Mouse (Mus musculus) right cerebral cortex, postnatal 25 days (tissue): Measurements from ENCODE around the gene Smg6.

Experiments used
- DNase-seq: peaks from one replicate; pipeline ENCODE4 v3.0.0; 2022

The Smg6 gene

DNA sequence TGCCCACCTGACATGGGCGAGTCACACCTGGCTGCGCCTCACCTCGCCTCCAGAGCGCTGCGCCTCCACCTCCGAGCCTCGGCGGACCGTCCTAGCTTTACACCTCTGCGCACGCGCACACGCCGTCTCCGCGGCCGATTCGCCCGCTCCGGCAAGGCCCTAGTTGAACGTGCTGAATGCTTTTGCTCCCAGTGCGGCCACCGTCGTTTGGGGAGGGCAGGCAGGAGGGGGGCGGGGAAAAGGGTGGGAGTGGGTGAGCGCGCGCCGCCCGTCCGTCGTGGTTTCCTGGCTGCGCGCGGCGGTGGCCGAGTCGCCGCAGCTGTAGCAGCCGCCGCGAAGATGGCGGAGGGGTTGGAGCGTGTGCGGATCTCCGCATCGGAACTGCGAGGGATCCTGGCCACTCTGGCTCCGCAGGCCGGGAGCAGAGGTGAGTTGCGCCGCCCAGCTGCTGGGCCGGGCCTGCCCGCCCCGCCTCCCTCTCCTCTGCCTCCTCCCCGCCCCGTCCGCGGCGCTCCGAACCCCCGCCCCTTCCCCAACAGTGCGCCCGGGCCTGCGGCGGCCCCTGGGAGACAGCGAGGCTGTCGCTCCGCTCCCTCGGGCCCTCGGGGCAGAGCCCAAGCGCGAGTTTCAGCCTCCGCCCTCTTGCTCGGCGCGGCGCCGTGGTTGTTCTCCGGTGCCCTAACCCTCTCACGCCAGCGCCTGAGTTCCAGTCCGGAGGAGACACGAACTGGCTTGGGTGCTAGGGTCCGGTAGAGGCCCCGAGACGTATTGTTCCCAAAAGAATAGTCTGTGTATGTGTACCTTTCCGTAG is at the start of gene Smg6, which contains the start of gene Srr:
Gene Smg6 (plus strand): TSS at position 247 of the 811 bp plus-strand sequence.
Gene Srr (minus strand): TSS at position 372 of the 811 bp plus-strand sequence.
- peak; percentile 93 for DNase-seq

DNA sequence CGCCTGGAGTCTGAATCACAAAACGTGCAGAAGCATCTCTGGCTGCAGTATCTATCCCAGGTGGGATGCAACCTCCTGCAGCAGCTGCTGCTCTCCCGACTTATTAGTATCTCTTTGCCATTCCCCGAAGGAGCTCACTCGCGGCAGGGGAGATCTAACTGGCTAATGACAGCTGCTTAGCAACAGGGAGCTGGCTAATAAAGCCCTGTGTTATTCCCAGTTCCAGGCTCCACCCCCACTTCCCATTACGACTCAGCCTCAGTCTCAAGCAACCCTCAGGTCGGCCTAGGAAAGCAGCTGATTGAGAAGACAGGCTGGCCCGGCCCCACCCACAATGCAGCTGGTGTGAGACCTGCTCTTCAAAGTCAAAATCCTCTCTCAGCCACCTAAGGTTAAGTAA is 48.8 kb upstream of the Smg6 start:
- peak; percentile 59 for DNase-seq

GRCm38 (mm10) chr11:74880999-74881398 is 44.6 kb upstream of the Smg6 start:
- DNase-seq, result no peak

DNA sequence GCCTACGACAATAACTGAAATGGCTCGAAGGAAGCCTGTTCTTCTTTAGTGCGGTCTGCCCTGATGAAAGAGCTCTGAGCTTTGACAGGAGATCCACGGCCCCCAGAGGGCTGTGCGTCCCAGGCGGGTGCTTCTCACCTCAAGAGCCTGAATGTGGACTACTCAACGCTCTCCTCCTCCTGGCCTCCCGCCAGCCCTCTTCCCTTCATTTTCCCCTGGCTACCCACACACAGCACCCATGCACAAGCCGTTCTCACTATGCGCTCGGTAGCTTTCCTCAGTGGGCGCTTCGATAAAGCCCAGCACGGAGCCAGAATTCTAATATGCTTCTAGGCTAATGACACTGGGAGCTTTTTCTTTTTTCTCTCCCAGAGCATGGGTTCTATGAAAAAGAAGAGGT is 43.6 kb upstream of the Smg6 start:
- DNase-seq, result no peak

GRCm38 (mm10) chr11:74883098-74883497 is 42.5 kb upstream of the Smg6 start:
- no peak for DNase-seq

DNA sequence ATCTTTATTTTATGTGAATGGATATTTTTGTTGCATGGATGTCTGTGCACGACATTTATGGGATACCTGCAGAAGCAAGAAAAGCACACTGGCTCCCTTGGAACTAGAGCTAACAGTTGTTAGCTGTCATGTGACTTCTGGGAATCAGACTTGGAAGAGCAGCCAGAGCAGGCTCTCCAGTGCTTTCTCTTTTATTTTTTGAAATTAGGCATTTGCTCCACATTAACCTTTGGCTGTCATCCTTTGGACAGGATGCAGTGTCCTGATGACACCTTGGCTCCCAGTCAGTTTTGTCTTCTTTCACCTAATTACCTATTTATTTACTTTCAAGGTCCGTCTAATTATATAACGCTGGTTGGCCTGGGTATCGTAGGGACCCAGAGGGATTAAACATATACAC is 31.0 kb upstream of the Smg6 start:
- no peak for DNase-seq

DNA sequence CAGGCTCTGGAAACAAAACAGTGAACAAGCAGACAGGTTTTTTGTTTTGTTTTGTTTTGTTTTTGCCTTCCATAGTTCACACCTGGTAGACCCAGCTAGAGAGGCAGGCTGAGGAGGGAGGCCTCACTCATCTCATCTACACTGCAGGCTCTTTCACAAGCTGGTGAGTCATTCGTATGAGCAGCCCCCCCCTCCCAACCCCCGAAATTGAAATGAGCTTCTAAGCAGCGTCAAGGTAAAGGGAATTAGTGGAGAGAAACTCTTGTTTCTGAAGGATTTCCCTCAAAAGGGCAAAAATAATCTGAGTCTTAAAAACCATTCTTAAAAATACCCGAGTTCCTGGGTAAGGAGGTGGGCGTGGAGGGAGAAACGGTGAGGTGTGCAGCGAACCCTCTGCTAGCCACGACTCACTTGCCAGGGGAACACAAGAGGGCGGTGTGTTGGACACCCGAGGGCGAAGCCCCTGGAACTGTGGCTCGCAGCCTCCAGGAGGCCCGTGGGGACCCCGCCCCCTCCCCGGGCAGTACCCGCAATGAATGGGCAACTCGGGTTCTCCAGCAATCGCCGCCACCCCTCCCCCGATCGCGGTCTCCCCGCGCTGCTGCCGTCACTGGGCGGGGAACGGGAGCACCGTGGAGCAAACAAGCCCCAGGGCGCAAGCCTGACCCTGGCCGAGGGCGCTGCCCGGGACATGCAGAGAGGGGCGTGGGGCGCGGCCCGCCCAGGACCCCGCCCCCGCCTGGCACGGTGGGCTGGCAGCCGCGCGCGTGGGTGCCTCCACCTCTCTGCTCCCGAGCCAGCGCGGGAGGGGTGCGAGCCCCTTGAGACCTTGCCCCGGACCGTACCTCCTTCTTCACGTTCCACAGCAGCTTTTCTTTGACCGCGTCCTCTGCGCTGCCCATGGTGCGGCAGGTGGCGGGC is 29.4 kb upstream of the Smg6 start:
- DNase-seq, result peak; percentile 75

- peak; percentile 81 for DNase-seq
Measured at GRCm38 (mm10) chr11:74896901-74897677, 28.5 kb upstream of the Smg6 start, which contains the start of gene Sgsm2. Gene Sgsm2 (minus strand): TSS chr11:74897060.

GRCm38 (mm10) chr11:74897678-74898516 is 27.7 kb upstream of the Smg6 start, which contains the start of gene Tsr1:
Gene Tsr1 (plus strand): TSS chr11:74898071.
- DNase-seq, result peak; percentile 90

DNA sequence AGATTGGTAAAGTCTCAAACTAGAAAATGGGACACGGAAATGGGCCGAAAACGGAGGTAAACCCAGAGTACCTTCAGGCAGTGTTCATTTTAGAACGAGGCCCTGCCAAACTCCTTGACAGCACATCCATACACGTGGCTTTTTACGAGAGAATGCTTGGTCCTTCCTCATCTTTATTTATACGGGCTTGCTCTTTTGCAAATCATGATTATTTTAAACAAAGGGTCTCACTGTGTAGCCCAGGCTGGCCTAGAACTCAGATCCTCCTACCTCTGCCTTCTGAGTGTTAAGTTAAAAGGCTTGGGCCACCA is 27.2 kb upstream of the Smg6 start:
- DNase-seq, result no peak

DNA sequence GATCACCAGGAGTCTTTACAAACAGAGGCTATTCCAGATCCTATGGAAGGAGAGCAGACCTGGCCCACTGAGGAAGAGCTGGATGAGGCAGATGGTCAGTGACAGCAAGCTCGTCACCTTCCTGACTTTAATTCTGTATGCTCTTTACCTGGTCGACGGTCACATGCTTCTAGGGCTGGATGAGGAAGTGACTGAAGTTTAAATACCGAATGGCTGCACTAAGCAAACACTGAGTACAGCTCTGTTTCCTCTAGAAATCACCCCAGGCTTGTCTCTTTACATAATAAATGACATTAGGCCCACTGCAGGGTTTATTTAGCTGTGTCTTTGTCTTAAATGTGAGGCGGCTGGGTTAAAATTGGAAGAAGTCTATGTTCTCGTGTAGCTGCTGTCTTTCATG is 24.1 kb upstream of the Smg6 start:
- DNase-seq, result no peak

DNA sequence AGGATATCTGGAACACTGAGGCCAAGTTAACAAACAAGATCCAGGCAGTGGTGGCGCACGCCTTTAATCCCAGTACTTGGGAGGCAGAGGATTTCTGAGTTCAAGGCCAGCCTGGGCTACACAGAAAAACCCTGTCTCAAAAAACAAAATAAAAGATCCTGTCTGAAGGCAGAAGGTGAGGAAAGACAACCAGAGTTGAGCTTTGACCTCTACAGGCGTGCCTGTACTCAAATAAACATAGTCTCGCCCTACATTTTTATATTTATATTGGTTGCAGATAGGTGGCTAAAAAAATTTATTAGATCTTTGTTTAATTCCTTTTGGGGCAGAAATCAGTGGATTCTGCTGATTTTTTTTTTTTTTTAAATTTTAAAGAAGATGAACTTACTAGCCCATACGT is 23.2 kb upstream of the Smg6 start:
- DNase-seq, result no peak

- DNase-seq, result no peak
Measured at GRCm38 (mm10) chr11:74907850-74908249, 17.8 kb upstream of the Smg6 start.

DNA sequence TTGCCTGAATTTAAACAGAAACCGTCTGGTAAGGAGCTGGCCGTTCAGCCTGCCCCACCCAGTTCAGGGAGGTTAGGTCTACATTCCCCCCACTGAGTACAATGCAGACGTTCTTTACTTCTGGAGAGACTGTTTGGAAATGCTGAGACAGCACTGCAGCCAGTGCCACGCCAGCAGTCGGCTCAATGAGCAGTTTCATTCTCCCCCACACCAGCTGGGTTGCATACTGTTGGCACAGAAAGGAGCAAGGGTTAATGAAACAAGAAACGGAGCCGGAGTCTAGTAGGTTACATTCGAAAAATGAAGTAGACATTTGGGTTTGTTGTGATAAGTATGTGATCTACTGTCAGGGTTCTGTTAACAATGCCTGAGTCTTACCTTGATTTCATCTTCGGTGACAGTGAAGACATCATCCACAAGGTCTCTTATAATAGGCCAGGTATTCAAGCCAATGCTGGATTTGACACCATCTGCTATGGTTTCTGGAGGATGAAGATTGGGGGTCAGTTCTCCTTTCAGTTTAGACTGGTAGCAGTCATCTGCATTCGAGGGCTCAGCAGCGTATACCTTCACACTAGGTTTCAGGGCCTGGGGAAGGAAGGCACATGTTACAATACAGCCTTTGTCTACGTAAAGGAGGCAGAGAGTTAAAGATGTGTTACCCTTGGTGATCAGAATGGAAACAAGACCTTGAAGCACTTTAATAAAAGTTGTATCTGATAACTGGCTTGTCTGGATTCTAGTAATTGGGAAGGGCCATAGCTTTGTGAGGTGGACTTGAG is 16.8 kb upstream of the Smg6 start:
- no peak for DNase-seq

DNA sequence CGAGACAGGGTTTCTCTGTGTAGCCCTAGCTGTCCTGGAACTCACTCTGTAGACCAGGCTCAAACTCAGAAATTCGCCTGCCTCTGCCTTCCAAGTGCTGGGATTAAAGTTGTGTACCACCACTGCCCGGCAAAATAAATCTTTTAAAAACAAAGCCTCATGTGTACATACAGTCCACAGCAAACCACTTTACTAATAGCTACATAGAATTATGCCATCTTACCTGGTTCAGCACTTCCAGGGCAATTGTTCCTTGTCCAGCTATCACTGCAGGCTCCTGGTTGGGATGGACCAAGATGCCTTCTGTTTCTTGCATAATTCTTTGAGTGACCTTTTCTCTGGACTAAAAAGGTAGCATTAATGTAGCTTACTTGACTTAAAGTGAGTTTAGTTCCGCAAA is 15.6 kb upstream of the Smg6 start:
- no peak for DNase-seq

GRCm38 (mm10) chr11:74912492-74912891 is 13.1 kb upstream of the Smg6 start:
- DNase-seq, result no peak

DNA sequence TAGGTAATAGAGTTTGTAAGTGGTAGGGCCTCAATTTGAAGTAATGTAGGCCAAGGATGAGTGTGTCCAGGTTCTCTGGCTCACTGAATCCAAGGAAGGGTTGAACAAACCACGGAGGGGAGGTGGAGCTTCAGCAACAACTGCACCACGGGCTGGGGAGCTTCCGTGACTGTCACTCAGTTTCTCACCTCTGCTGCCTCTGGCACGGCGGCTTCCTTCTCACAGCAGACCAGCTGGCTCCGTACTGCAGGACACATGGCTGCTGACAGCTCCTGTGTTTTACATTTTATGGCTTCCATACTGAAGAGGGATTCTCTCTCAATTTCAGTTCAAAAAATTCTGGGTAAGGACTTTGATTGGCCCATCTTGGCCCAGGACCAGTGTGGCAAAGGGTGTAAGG is 6.4 kb upstream of the Smg6 start:
- no peak for DNase-seq

DNA sequence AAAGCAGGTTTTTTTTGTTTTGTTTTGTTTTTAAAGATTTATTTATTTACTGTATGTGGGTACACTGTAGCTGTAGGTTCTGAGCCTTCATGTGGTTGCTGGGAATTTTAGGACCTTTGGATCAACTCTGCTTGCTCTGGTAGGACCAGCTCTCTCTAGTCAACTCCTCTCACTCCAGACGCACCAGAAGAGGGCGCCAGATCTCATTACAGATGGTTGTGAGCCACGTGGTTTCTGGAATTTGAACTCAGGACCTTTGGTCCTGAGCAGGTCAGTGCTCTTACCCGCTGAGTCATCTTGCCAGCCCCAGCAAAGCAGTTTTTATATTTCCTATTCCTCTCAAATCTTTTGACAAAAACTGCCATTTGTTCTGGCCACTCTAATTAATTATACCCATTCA is 1.5 kb upstream of the Smg6 start:
- DNase-seq, result no peak

DNA sequence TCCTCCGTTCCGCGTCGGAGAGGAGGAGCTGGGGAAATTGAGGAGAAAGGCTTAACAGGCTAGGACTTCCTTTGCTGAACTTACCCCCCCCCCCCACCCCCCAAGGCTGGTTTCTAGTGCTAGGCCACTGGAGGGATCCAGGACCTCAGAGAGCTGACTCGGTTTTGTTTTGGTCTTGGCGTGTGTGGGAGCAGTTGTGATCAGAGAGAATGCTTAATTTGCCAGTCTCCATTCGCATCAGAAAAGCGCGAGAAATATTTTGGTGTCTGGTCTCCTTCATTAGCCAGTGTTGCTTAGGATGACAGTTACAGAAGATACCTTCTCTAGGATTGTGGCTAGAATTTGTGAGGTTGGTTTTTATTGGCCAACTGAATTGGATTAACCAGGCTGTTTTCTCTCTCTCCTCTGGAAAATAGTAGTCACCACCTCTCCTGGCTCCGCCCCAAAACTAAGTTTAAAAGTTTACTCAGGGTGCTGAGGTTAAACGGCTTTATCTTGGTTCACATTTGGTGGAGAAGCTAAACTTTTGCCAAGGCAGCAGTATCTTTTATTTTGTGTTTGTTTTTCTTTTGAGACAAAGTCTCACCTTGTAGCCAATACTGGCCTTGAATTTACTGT is 874 bp downstream of the Smg6 start:
- no peak for DNase-seq

- DNase-seq, result no peak
Measured at GRCm38 (mm10) chr11:74927236-74927725, 1.7 kb downstream of the Smg6 start.

DNA sequence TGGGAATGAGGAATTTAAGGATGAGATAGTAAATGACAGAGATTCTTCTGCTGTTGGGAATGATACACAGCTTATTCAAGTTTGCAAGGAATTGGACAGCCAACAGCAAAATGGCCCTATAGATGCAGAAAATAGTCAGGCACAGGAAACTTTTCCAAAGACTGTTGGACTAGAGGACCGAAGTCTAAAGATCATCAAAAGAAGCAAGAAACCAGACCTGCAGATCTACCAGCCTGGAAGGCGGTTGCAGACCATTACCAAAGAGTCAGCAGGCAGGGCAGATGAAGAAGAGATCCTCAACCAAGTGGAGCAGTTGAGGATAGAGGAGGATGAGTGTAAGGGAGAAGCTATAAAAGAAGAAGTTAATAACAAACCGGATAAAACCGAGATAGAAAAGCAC is 3.5 kb downstream of the Smg6 start:
- no peak for DNase-seq
